Mouse (Mus musculus) urinary bladder, postnatal 25 days (tissue): ENCODE measurements around the gene Pkp4.

ENCODE experiments used
- DNase-seq: peaks from one replicate; pipeline ENCODE4 v3.0.0; 2022; ENCODE audit warnings: low spot score

Pkp4 gene

GRCm38 (mm10) chr2:59272713-59273112, 112.1 kb downstream of the Pkp4 start:
- no peak for DNase-seq

GRCm38 (mm10) chr2:59280914-59281562, 120.4 kb downstream of the Pkp4 start:
- no peak for DNase-seq

GRCm38 (mm10) chr2:59282966-59283365, 122.3 kb downstream of the Pkp4 start:
- no peak for DNase-seq

- DNase-seq, result no peak
Measured at GRCm38 (mm10) chr2:59284216-59284615, 123.6 kb downstream of the Pkp4 start.

- no peak for DNase-seq
Measured at GRCm38 (mm10) chr2:59284734-59285490, 124.3 kb downstream of the Pkp4 start.

GRCm38 (mm10) chr2:59285581-59285980, 124.9 kb downstream of the Pkp4 start:
- DNase-seq, result no peak

- DNase-seq, result peak; percentile 50
Measured at GRCm38 (mm10) chr2:59286247-59286646, 125.6 kb downstream of the Pkp4 start.

GRCm38 (mm10) chr2:59287630-59288029, 127.0 kb downstream of the Pkp4 start:
- no peak for DNase-seq

- no peak for DNase-seq
Measured at GRCm38 (mm10) chr2:59289411-59289810, 128.8 kb downstream of the Pkp4 start.

GRCm38 (mm10) chr2:59290391-59290790, 129.7 kb downstream of the Pkp4 start:
- no peak for DNase-seq

GRCm38 (mm10) chr2:59299831-59300230, 139.2 kb downstream of the Pkp4 start:
- no peak for DNase-seq

GRCm38 (mm10) chr2:59301671-59302070, 141.0 kb downstream of the Pkp4 start:
- DNase-seq, result no peak

GRCm38 (mm10) chr2:59302430-59302829, 141.8 kb downstream of the Pkp4 start:
- no peak for DNase-seq

- DNase-seq, result no peak
Measured at GRCm38 (mm10) chr2:59303530-59304063, 142.9 kb downstream of the Pkp4 start.

- DNase-seq, result no peak
Measured at GRCm38 (mm10) chr2:59307302-59307701, 146.7 kb downstream of the Pkp4 start.

GRCm38 (mm10) chr2:59308055-59308454, 147.4 kb downstream of the Pkp4 start:
- DNase-seq, result no peak

- DNase-seq, result no peak
Measured at GRCm38 (mm10) chr2:59313293-59313692, 152.6 kb downstream of the Pkp4 start.

GRCm38 (mm10) chr2:59318631-59319030, 158.0 kb downstream of the Pkp4 start:
- no peak for DNase-seq

- no peak for DNase-seq
Measured at GRCm38 (mm10) chr2:59327946-59328345, 167.3 kb downstream of the Pkp4 start.

- DNase-seq, result no peak
Measured at GRCm38 (mm10) chr2:59331093-59331492, 170.4 kb downstream of the Pkp4 start.

GRCm38 (mm10) chr2:59332523-59332922, 171.9 kb downstream of the Pkp4 start:
- DNase-seq, result no peak

- DNase-seq, result no peak
Measured at GRCm38 (mm10) chr2:59338501-59338900, 177.9 kb downstream of the Pkp4 start.

GRCm38 (mm10) chr2:59338926-59339325, 178.3 kb downstream of the Pkp4 start:
- DNase-seq, result no peak
